Mouse (Mus musculus): Measurements from ENCODE around the gene Olfr373.

Olfr373 gene

GRCm38 (mm10) chr8:72132891-72133290 is 49.9 kb downstream of the Olfr373 start:
- in situ Hi-C loops (cut with MseI, MboI) = no loop called here

- in situ Hi-C loops (cut with MseI, MboI) = no loop called here
These were observed 50.5 kb downstream of the Olfr373 start for GRCm38 (mm10) chr8:72133507-72133906.

GRCm38 (mm10) chr8:72134756-72135445 is 51.9 kb downstream of the Olfr373 start, which contains the start of gene Tpm4:
Gene Tpm4 (plus strand): TSS chr8:72134975.
- in situ Hi-C loops (cut with MseI, MboI) = no loop called here

- in situ Hi-C loops (cut with MseI, MboI) = no loop called here
These were observed 52.7 kb downstream of the Olfr373 start for GRCm38 (mm10) chr8:72135446-72136301.

- in situ Hi-C loops (cut with MseI, MboI) = no loop called here
These were observed 53.5 kb downstream of the Olfr373 start for GRCm38 (mm10) chr8:72136302-72136978.

- in situ Hi-C loops (cut with MseI, MboI) = no loop called here
These were observed 54.5 kb downstream of the Olfr373 start for GRCm38 (mm10) chr8:72137431-72137830.

GRCm38 (mm10) chr8:72138456-72138855 is 55.5 kb downstream of the Olfr373 start:
- in situ Hi-C loops (cut with MseI, MboI) = no loop called here

- in situ Hi-C loops (cut with MseI, MboI) = no loop called here
These were observed 60.4 kb downstream of the Olfr373 start for GRCm38 (mm10) chr8:72143256-72143824.

GRCm38 (mm10) chr8:72144345-72144975 is 61.5 kb downstream of the Olfr373 start:
- in situ Hi-C loops (cut with MseI, MboI) = no loop called here

- in situ Hi-C loops (cut with MseI, MboI) = no loop called here
These were observed 62.5 kb downstream of the Olfr373 start for GRCm38 (mm10) chr8:72145511-72145910.

- in situ Hi-C loops (cut with MseI, MboI) = no loop called here
These were observed 63.1 kb downstream of the Olfr373 start for GRCm38 (mm10) chr8:72146056-72146455.

GRCm38 (mm10) chr8:72146556-72146955 is 63.6 kb downstream of the Olfr373 start:
- in situ Hi-C loops (cut with MseI, MboI) = no loop called here

GRCm38 (mm10) chr8:72147266-72147665 is 64.3 kb downstream of the Olfr373 start:
- in situ Hi-C loops (cut with MseI, MboI) = no loop called here

GRCm38 (mm10) chr8:72149056-72149455 is 66.1 kb downstream of the Olfr373 start:
- in situ Hi-C loops (cut with MseI, MboI) = no loop called here

- in situ Hi-C loops (cut with MseI, MboI) = no loop called here
These were observed 68.6 kb downstream of the Olfr373 start for GRCm38 (mm10) chr8:72151418-72152078.
